Mouse (Mus musculus): Measurements from ENCODE around the gene Cadm2. TPM values are rescaled to one million over a fixed set of nuclear protein-coding genes. Genes with fewer than 3 reads are reported as not detected.
A peak's percentile ranks its signal among the peaks of the same experiment; 100 is the strongest.

Gene Cadm2
- total RNA-seq (2017): not detected in 2 replicates

- peak; percentile 98 for ATAC-seq (replicated peaks; ENCODE audit: low read depth, poor library complexity, severe bottlenecking)
Observed at GRCm38 (mm10) chr16:67620826-67621505, at the start of gene Cadm2. TSS of gene Cadm2 (minus strand) at chr16:67620908.

DNA sequence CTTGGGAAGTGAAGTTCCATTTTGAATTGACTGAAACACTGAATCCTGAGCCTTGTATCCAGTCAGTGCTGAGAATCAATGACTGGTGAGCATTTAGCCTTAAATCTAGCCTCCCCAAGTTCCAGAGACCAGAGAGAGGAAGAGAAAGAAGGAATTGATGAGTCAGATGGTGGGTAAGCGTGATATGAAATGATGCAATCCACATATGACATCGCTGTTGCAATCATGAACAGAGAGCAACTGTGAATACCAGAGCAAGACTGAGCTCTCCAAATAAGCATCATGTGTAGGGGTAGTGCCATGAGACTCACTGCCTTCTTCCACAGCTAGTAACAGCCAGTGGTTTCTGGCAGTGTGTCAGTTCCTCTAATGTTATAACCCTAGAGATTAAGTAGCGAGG is 26.2 kb upstream of the Cadm2 start:
- ATAC-seq (replicated peaks; ENCODE audit: low read depth, poor library complexity, severe bottlenecking): no peak

- no peak for ATAC-seq (replicated peaks; ENCODE audit: low read depth, poor library complexity, severe bottlenecking)
Observed at GRCm38 (mm10) chr16:67643651-67644050, 22.9 kb upstream of the Cadm2 start.

DNA sequence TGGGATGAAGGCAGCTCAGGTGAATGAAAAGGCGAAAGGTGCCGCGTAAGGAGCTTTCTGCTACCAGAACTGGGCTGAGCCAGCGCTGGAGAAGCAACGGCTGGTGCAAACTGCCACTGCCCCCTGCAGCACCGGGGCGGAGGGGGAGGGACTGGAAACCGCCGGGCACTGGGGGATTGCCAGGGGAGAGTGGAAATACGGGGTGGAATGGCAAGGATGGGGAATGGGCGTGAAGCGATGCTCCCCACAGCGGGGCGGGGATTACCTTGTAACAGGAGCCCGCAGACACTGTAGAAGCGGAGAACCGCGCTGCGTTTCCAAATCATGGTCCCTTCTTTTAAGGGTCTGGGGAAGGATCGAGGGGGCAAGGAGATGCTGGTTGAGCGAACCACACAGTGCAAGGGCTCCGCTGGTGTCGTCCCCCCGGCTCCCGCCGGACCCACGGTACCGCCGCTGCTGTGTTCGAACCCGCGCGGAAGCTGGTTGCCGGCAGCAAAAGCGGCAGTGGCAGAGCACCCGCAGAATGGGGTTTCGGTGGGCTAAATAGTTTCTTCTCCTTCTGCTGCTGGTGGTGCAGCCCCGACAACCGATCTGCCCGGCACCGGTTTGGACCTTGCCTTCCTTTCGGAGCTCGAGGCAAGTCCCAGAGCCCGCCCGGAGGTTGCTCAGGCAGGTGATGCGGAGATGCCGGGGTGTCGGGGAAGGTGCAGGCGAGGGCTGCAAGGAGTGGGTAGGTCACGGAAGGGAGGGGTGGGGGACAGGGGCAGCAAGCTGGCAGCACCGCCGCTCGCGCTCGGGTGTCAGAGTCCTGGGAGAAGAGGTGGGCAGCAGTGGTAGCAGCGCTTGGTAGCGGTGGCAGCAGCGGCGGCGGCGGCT is 564 bp downstream of the Cadm2 start:
- ATAC-seq (replicated peaks; ENCODE audit: low read depth, poor library complexity, severe bottlenecking): peak; percentile 46

DNA sequence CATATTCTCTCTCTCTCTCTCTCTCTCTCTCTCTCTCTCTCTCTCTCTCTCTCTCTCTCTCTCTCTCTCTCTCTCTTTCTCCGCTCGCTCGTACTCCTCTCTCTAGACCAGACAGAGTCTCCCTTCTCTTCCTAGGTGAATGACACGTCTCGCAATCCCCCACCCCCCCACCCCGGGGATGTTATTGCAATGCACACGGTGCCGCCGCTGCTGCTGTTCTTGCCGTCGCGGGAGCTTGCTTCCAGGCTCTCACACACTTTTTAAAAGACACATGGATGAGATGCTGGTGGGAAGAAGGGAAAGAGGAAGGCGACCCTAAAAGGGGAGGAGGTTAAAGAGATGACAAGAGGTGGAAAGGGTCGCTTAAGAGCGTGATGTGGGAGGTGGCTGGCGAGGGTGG is 1.3 kb downstream of the Cadm2 start:
- no peak for ATAC-seq (replicated peaks; ENCODE audit: low read depth, poor library complexity, severe bottlenecking)

DNA sequence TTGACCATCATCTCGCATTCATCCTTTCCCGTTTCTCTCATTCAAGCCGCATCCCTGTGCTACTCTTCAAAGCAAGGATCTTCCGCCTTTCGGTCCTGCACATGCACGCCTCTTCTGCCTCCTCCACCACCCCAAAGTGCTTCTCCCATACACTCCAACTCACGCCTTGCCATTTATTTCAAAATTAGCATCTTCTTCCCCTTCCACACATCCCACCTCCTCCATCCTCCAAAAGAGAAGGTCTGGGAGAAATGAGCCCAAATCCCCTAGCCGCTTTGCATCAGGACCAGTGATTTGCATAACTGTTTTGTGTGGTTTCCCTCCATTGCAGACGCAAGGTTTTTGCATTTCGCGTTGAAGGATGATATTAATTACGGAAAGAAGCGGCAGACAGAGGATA is 1.9 kb downstream of the Cadm2 start:
- ATAC-seq (replicated peaks; ENCODE audit: low read depth, poor library complexity, severe bottlenecking): no peak

DNA sequence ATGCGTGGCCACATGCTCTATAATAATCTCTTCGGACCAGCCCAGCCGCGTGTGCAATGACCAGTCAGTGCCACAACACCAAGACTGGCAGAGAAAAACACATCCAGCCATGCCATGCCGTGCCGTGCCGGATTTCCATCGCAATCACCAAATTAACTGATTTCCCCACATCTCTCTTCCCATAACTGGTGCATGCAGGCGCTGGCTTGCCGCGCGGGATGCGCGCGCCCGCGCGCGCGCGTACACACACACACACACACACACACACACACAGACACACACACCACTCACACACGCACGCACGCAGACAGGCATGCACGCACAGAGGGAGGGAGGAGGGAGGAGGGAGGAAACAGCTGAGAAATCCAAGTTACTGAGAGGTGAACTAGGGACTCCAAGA is 2.9 kb downstream of the Cadm2 start:
- no peak for ATAC-seq (replicated peaks; ENCODE audit: low read depth, poor library complexity, severe bottlenecking)

- no peak for ATAC-seq (replicated peaks; ENCODE audit: low read depth, poor library complexity, severe bottlenecking)
Observed at GRCm38 (mm10) chr16:67617256-67617655, 3.5 kb downstream of the Cadm2 start.

- no peak for ATAC-seq (replicated peaks; ENCODE audit: low read depth, poor library complexity, severe bottlenecking)
Observed at GRCm38 (mm10) chr16:67613876-67614275, 6.8 kb downstream of the Cadm2 start.

- ATAC-seq (replicated peaks; ENCODE audit: low read depth, poor library complexity, severe bottlenecking): no peak
Observed at GRCm38 (mm10) chr16:67610904-67611681, 9.6 kb downstream of the Cadm2 start.

GRCm38 (mm10) chr16:67609116-67609515 is 11.6 kb downstream of the Cadm2 start:
- no peak for ATAC-seq (replicated peaks; ENCODE audit: low read depth, poor library complexity, severe bottlenecking)

GRCm38 (mm10) chr16:67608499-67608898 is 12.2 kb downstream of the Cadm2 start:
- no peak for ATAC-seq (replicated peaks; ENCODE audit: low read depth, poor library complexity, severe bottlenecking)

DNA sequence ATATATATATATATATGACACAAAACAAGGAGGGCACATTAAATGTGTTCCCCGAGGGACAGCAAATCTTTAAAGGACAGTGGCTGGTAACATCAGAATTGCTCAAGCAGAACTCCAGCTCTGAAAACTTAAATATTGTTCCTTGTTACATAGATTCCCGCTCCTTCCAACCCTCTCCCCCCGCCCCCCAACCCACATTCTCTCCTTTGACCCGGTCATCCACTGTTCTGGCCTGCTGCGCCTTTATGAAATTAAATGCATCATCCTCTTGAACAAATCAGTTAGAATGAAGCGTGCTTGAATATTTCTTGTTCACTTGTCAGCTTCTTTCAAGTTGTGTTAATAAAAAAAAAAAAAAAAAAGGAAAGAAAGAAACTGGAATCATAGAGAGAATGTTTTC is 15.0 kb downstream of the Cadm2 start:
- ATAC-seq (replicated peaks; ENCODE audit: low read depth, poor library complexity, severe bottlenecking): no peak

DNA sequence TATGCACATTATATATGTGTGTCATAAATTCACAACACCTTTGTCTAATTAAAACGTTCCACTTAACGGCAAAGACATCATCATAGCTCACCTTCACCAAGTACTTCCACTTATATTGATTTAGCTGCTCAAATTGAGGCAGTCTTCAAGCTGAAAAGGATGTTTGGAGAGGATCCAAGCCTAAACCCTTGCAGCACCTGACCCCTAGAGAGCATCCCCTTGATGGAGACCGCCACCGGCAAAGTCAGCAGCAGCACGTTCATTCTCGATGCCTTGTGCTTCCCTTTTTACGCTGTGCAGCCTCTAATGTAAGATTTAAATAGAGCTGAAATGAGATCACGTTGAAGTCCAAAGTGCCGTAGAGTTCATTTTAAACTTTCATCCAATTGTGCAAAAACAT is 20.7 kb downstream of the Cadm2 start:
- no peak for ATAC-seq (replicated peaks; ENCODE audit: low read depth, poor library complexity, severe bottlenecking)

DNA sequence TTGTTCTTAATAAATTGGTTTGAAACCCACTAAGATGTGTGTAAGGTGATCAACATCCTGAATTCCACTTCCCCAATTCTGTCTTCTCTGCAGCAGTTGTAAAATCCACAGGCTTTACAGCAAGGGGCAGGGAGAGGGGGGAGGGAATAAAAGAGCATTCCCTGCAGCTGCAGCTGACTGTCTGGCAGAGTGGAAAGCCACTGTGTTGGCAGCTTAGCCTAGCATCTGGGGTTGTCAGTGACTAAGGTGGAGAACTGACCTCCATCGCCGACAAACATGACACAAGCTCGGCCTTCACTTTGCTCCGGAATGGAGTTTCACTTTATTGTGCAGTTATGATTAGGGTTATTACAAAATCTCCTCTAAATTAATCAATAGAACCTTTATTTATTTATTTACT is 21.9 kb downstream of the Cadm2 start:
- ATAC-seq (replicated peaks; ENCODE audit: low read depth, poor library complexity, severe bottlenecking): no peak

GRCm38 (mm10) chr16:67591015-67591414 is 29.7 kb downstream of the Cadm2 start:
- no peak for ATAC-seq (replicated peaks; ENCODE audit: low read depth, poor library complexity, severe bottlenecking)

DNA sequence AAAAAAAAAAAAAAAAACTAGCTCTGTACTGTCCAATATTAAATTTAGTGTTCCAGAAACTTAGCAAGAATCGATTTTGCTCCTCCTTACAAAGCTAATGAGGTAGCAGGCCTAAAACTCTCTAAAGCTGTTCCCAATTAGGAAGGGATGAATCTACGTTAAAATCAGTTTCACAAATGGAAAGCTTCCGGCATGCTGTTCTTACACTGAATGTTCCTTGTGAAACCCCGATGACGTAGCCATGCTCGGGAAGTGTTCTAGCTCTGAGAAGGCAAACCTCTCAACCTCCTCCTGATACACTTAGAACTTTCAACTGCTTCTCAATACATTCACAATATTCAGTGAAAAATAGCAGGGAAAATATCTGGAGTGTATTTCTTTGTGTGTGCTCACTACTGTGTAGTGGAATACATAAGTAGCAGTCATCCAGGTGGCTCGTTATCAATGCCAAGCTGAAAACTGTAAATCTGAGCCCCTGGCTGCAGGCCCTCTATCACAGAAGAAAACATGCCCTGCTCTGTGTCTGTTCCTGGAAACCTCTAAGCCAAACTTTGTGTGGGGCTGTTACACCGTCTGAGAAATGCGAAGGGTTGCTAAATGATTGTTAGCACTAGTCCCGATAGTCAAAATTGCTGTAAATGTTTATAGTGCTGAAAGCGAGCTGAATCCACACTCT is 41.7 kb downstream of the Cadm2 start:
- ATAC-seq (replicated peaks; ENCODE audit: low read depth, poor library complexity, severe bottlenecking): no peak

DNA sequence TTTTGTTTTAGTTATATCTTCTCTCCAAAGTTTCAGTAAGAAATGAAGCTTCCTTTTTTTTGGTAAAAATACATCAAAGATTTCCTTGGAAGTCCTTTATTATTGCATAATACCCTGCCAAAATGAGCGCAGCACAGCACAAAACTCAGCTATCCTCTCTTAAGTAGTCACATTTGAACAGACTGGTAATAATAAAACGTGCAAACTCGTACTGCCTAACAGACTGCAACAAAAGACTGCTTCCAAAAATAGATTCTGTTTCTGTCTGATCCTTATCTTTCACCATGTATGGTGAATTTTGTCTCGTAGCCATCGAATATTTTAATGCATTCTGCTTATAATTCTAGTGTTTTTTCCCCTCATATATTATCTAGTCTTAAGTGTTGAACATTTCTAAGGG is 45.2 kb downstream of the Cadm2 start:
- no peak for ATAC-seq (replicated peaks; ENCODE audit: low read depth, poor library complexity, severe bottlenecking)

DNA sequence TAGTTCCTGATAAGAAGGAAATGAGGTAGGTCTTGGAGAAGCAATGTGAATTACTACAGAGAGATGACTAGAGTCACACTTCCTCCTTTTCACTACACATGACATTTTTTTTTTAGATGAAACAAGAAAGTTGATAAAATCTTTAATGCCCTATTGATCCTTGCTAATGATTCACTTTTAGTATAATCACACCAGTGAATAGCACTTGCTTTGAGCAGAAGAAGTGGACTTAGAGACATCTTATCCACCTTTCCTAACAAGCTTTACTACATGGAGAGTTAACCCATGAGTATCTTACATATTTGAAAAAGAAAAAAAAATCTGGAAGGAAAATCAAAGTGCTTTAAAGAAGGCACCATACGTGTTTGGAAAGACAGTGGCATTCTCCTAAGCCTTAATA is 93.7 kb downstream of the Cadm2 start:
- ATAC-seq (replicated peaks; ENCODE audit: low read depth, poor library complexity, severe bottlenecking): no peak

DNA sequence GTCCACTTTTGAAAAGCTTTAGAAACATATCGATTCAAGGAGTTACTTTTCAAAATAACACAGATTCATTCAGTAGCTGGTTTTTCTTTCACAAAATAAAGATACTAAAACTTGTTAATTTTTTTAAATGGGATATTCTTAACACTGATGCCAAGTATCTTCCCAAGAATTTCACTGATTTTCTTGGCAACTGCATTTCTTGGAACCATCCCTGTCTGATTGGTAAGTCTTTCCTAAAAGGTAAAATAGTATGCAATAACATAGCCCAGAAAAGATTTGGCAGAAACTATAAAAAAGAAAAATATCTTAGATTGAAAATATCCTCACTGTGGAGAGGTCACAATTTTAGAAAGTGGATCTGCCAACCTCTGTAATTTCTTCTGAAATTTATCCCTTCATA is 95.8 kb downstream of the Cadm2 start:
- no peak for ATAC-seq (replicated peaks; ENCODE audit: low read depth, poor library complexity, severe bottlenecking)

Measured in common myeloid progenitor, adult 5-6 weeks (primary cell).